Mouse (Mus musculus): ENCODE measurements around the gene Tax1bp3.

DNA sequence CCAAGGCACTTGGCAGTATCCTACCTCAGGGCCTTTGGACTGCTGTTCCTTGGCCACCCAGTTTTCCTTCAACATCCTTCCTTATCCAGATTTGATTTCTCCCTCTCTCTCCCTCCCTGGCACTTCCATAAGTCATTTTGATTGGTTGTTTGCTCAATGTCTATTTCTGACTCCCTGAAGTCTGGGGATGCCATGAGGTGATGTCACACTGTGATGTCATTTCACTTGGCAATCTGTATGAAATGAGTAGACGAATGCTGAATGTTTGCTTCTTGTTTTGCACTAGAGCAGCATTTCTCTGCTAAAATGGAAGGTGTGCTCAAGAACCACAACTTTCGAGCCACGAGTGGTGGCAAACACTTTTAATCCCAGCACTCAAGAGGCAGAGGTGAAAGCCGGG is 15.3 kb upstream of the Tax1bp3 start:
- no peak for TF ChIP-seq TAL1 (IDR thresholded peaks at IDR 0.05; ENCODE audit: low read length)
- no peak for TF ChIP-seq GATA1 (IDR thresholded peaks at IDR 0.05; ENCODE audit: low read length)

Data from erythroblast, embryonic 14.5 days (primary cell).